Mouse (Mus musculus): Measurements from ENCODE around the gene Farp2.

DNA sequence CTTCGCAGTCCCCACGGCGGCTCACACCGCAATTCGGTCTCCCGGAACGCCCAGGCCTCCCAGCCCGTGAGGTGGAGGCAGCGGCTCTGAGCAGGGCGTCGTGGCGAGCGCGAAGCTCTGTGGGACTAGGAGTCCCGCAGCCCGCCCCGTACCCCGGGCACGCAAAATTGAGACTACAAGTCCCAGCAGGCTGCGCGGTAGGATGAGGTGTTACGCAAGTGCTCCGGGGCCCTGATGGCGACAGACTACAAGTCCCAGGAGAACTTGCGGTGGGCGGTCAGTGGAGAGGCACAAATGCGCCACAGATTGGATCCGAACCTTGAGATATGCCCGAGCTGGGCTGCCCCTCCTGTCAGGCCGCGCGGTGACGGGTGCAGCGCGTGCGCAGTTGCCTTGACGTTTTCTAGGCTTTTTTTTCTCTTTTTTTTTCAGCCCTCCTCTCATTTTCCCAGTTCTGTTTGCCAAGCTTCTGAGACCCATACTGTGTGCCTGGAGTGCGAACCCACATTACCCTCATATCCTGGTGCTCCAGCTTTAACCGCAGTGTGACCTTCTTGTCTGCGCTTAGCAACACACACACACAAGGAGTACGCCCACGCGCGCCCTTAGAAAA lies 123.8 kb downstream of the Farp2 start:
- TF ChIP-seq POLR2A (IDR thresholded peaks at IDR 0.05; ENCODE audit: borderline replicate concordance, extremely low read depth, low read depth, low read length) (peak; percentile 74; the same call in 1 of the 2 replicates), CTCF (IDR thresholded peaks at IDR 0.05; ENCODE audit: insufficient read depth, low read length) (no peak)
